In the genomic region with DNA sequence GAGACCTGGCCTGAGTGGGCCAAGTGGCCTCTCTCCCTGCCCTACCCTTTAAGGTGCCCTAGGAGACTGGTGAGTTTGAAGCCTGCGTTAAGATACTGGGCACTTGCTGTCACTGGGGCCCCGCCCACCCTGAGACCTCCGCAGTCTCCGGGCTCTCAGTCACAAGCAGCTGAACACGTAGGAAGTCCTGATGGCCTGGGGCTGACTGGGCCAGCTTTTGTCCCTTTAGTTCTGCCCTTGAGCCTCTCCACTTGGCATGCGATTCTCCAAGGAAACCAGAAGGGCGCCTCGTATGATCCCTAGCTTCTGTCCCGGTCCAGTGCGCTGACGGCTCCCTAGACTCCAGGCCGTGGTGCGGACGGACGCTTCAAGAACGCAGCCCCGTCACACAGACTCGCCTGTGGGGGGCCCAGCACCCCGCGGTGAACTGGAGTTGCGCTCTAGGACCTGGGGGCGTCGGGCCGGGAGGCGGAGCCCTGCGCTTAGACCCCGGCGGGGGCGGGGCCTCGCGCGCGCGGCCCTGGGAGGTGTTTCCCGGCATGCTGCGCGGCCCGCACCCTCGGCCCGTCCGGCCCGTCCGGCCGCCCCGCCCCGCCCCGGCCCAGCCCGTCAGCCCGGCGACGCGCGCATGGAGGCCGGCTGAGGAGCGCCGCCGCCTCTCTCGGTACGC, we compare ENCODE assay signal across 8 mouse cellular contexts. TPM values are rescaled to one million over a fixed set of nuclear protein-coding genes. Genes with fewer than 3 reads are reported as not detected.
DNase-seq lines count a peak whose midpoint lies in the region; ATAC-seq lines count a peak whose summit lies in the region.

No protein-coding gene starts in this region.

- peak; percentile 94 for DNase-seq in NIH3T3 (ENCODE audit: low read depth)
- DNase-seq in cerebellum, adult 9-11 months = peak; percentile 92
- DNase-seq in frontal cortex, adult 2 months (ENCODE audit: extremely low spot score in 1 of 2, low spot score in 1 of 2) = peak; percentile 49 to 82
- DNase-seq in hindbrain, embryonic 11.5 days (ENCODE audit: low spot score) = peak; percentile 95
- DNase-seq in layer of hippocampus, postnatal 36 days = peak; percentile 85 to 87
- DNase-seq in lung, postnatal 25 days (ENCODE audit: low spot score) = peak; percentile 84
- DNase-seq in retina, adult 2 months (ENCODE audit: low read depth, low spot score) = peak; percentile 74
- peak; percentile 85 for DNase-seq in thymus, postnatal 25 days

- H3K27me3 ChIP-seq in hindbrain, embryonic 11.5 days (ENCODE audit: control insufficient read depth, insufficient read depth, low read length) = no peaks in the 10 kb centered on the region

- H3K36me3 ChIP-seq in hindbrain, embryonic 11.5 days (ENCODE audit: control insufficient read depth, insufficient read depth, low read length) = no peaks in the 10 kb centered on the region

- 2% methylated on average over 28 of the region's 59 CpGs for WGBS in hindbrain, embryonic 11.5 days

- H3K4me3 ChIP-seq in hindbrain, embryonic 11.5 days (ENCODE audit: low read depth, low read length) = peak overlapping the region; percentile 75

- no peaks in the 10 kb centered on the region for H3K9me3 ChIP-seq in hindbrain, embryonic 11.5 days (ENCODE audit: control insufficient read depth, low read length)

- peak overlapping the region; percentile 93 for H3K4me2 ChIP-seq in hindbrain, embryonic 11.5 days (replicated peaks; ENCODE audit: low read depth, low read length)

- peak overlapping the region; percentile 87 for H3K27ac ChIP-seq in hindbrain, embryonic 11.5 days (ENCODE audit: low read depth, low read length)

- H3K4me1 ChIP-seq in hindbrain, embryonic 11.5 days (replicated peaks; ENCODE audit: control insufficient read depth, insufficient read depth, low read length) = peaks cover 16% of the 10 kb centered on the region

- ATAC-seq in hindbrain, embryonic 11.5 days (ENCODE audit: low FRiP score) = peak; percentile 91

- H3K9ac ChIP-seq in hindbrain, embryonic 11.5 days (ENCODE audit: low read depth, low read length) = peak overlapping the region; percentile 89

RNA-seq across cellular contexts. Expression of a gene that starts 0.7 kb away (rescaled TPM):
- 24.3 and 25.8 TPM in 2 replicates for polyA plus RNA-seq in frontal cortex, adult 2 months (2012; rRNA removed)
- 39.5 and 42.1 TPM in 2 replicates for polyA plus RNA-seq in hindbrain, embryonic 11.5 days (2014; fragmentation: Nextera tagmentation; extraction: Ambion mirVana)
- total RNA-seq in layer of hippocampus, postnatal 36 days (2021) = 10 to 100 TPM; 23.0 to 26.9 TPM

RNA-seq across cellular contexts. Expression of a gene that starts 13.3 kb away (rescaled TPM):
- 33.1 and 38.3 TPM in 2 replicates for polyA plus RNA-seq in frontal cortex, adult 2 months (2012; rRNA removed)
- 17.2 and 20.4 TPM in 2 replicates for polyA plus RNA-seq in hindbrain, embryonic 11.5 days (2014; fragmentation: Nextera tagmentation; extraction: Ambion mirVana)
- 10 to 100 TPM; 20.3 to 21.7 TPM for total RNA-seq in layer of hippocampus, postnatal 36 days (2021)

RNA-seq across cellular contexts. Expression of a gene that starts 16.1 kb away (rescaled TPM):
- polyA plus RNA-seq in frontal cortex, adult 2 months (2012; rRNA removed) = 91.8 and 100 TPM in 2 replicates
- 0.33 and 0.94 TPM in 2 replicates for polyA plus RNA-seq in hindbrain, embryonic 11.5 days (2014; fragmentation: Nextera tagmentation; extraction: Ambion mirVana)
- total RNA-seq in layer of hippocampus, postnatal 36 days (2021) = 100 to 1,000 TPM; 156 to 159 TPM

RNA-seq across cellular contexts. Expression of a gene that starts 47.3 kb away (rescaled TPM):
- 37.4 and 39.8 TPM in 2 replicates for polyA plus RNA-seq in frontal cortex, adult 2 months (2012; rRNA removed)
- 17.5 and 17.6 TPM in 2 replicates for polyA plus RNA-seq in hindbrain, embryonic 11.5 days (2014; fragmentation: Nextera tagmentation; extraction: Ambion mirVana)
- total RNA-seq in layer of hippocampus, postnatal 36 days (2021) = 10 to 100 TPM; 28.4 to 35.3 TPM

RNA-seq across cellular contexts. Expression of a gene that starts 52.9 kb away (rescaled TPM):
- 24.9 and 28.9 TPM in 2 replicates for polyA plus RNA-seq in frontal cortex, adult 2 months (2012; rRNA removed)
- 9.4 and 10.7 TPM in 2 replicates for polyA plus RNA-seq in hindbrain, embryonic 11.5 days (2014; fragmentation: Nextera tagmentation; extraction: Ambion mirVana)
- 10 to 100 TPM; 14.3 to 14.7 TPM for total RNA-seq in layer of hippocampus, postnatal 36 days (2021)

Comparison
In these comparisons a context has a peak if more than half of its experiments do, and no peak if none do; other contexts are left out.
1. Peak in every context shown above with its lines: DNase-seq, ATAC-seq, H3K4me3 ChIP-seq and H3K27ac ChIP-seq.
2. RNA of a gene that starts 16.1 kb away (polyA plus RNA-seq): 91.8 to 100 TPM in frontal cortex, adult 2 months; 0.33 to 0.94 TPM in hindbrain, embryonic 11.5 days; every median in the first group is over 10 times any median in the second.